Mouse (Mus musculus) liver, adult 2 months (tissue): ENCODE data around the gene Usp22. TPM values are rescaled to one million over a fixed set of nuclear protein-coding genes. Genes with fewer than 3 reads are reported as not detected.

ENCODE experiments used
- DNase-seq: peaks from one replicate; pipeline ENCODE4 v3.0.0-alpha.2; 2011; ENCODE audit warnings: low read depth, low spot score; ENCODE audit errors: extremely low read depth
- H3K27ac ChIP-seq: fragments of 200-500 bp; replicated peaks from 2 replicates; pipeline ENCODE4 v1.5.1; 2012; ENCODE audit warnings: low read depth, mild to moderate bottlenecking, control low read depth, inconsistent platforms, low read length; ENCODE audit not compliant: insufficient read depth
- H3K27me3 ChIP-seq: fragments of 200-500 bp; 2 replicates; pipeline ENCODE4 v1.6.1; 2012; ENCODE audit warnings: mild to moderate bottlenecking, moderate library complexity, low read length, inconsistent platforms; ENCODE audit not compliant: control insufficient read depth, insufficient read depth
- H3K36me3 ChIP-seq: fragments of 200-500 bp; 2 replicates; pipeline ENCODE4 v1.6.1; 2012; ENCODE audit warnings: low read length, inconsistent platforms; ENCODE audit not compliant: control insufficient read depth, insufficient read depth
- H3K4me1 ChIP-seq: fragments of 200-500 bp; 2 replicates; pipeline ENCODE4 v1.6.1; 2011; ENCODE audit warnings: low read length; ENCODE audit not compliant: control insufficient read depth, insufficient read depth
- H3K4me3 ChIP-seq: fragments of 200-500 bp; 2 replicates; pipeline ENCODE4 v1.5.1; 2011; ENCODE audit warnings: low read depth, mild to moderate bottlenecking, control low read depth, low read length, moderate library complexity; ENCODE audit not compliant: insufficient read depth
- H3K79me2 ChIP-seq: fragments of 200-500 bp; 2 replicates; pipeline ENCODE4 v1.6.1; 2012; ENCODE audit warnings: inconsistent platforms, mild to moderate bottlenecking, low read length, moderate library complexity; ENCODE audit not compliant: control insufficient read depth, insufficient read depth
- H3K9ac ChIP-seq: fragments of 200-500 bp; 2 replicates; pipeline ENCODE4 v1.6.1; 2012; ENCODE audit warnings: low read depth, mild to moderate bottlenecking, control low read depth, inconsistent platforms, low read length
- CTCF ChIP-seq: fragments of 200-500 bp; IDR thresholded peaks from 2 replicates; pipeline ENCODE4 v1.5.1; 2011; ENCODE audit warnings: low read depth, low read length, control low read depth
- POLR2A ChIP-seq: fragments of 200-500 bp; IDR thresholded peaks from 2 replicates; pipeline ENCODE4 v1.6.1; 2011; ENCODE audit warnings: low read length, control low read depth; ENCODE audit not compliant: insufficient read depth; ENCODE audit errors: extremely low read depth
- WGBS: fragments of 180-500 bp; shearing (Covaris S2); methylation state at CpG from one replicate; pipeline ENCODE4 v1.1.7; 2018; 5-methylcytosine and 5-hydroxymethylcytosine counted together
- polyA plus RNA-seq: library from polyadenylated mRNA; depleted of rRNA; stranded (reverse); fragments of >200 nt; gene quantifications from 2 replicates; pipeline ENCODE4 v1.2.3, GENCODE M21; 2012
- total RNA-seq: library from RNA; depleted of rRNA; stranded (reverse); fragments of >200 nt; gene quantifications from 2 replicates; pipeline ENCODE4 v1.2.3, GENCODE M21; 2014

Gene Usp22
- total and polyA plus RNA-seq, 2 experiments: 13.6 to 15.7 TPM

DNA sequence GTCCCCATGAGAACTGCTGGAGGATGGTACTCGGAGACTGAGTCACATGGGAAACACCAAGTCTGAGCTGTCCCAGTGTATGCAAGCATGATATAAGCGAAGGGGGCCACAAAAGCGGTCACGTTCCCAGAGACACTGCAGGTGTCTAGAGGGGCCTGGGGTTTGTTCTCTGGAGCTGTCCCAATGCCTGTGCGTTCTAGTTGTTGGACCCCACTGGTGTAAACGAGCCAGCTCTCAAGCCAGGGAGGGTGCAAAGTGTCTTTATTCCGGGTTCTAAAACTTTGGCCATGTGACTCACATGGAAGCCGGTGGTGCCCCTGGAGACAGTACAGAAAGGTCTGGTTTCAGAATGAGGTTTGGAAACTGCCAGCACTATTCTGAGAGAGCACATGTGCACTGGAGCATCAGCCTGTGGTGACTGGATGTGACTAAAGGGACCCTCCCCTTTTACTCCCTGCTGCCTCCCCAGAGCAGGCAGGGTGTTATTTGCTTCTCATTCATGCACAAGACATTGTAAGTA lies 52.0 kb downstream of the Usp22 start:
- no peaks in the 10 kb centered on the region for H3K36me3 ChIP-seq
- no peaks in the 10 kb centered on the region for H3K27me3 ChIP-seq
- 93% methylated on average over 8 of the region's 8 CpGs for WGBS
- no peak overlapping the region for H3K4me3 ChIP-seq
- H3K79me2 ChIP-seq: no peaks in the 10 kb centered on the region
- no peak for DNase-seq
- H3K27ac ChIP-seq: no peak overlapping the region
- H3K9ac ChIP-seq: no peak overlapping the region
- H3K4me1 ChIP-seq: no peaks in the 10 kb centered on the region
- TF ChIP-seq CTCF: no peak
- TF ChIP-seq POLR2A: no peak

DNA sequence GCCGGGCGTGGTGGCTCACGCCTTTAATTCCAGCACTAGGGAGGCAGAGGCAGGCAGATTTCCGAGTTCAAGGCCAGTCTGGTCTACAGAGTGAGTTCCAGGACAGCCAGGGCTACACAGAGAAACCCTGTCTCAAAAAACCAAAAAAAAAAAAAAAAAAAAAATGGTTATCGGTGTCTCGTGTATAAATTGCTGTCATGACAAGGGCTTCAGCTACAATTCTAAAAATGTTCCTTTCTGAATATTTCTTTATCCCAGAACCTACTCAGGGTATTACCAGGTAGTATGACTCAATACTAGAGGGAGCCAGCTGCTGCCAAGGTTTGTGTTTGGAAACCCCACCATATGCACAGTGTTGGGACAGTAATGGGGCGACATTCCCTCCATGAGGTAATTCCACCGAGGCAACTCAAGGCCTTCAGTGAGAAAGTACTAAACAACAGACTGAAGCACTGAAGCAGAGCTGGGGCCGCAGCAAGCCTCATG lies 52.5 kb downstream of the Usp22 start:
- H3K9ac ChIP-seq: no peak overlapping the region
- WGBS: 82% methylated on average over 9 of the region's 9 CpGs
- no peak for DNase-seq
- H3K36me3 ChIP-seq: no peaks in the 10 kb centered on the region
- H3K79me2 ChIP-seq: no peaks in the 10 kb centered on the region
- no peaks in the 10 kb centered on the region for H3K27me3 ChIP-seq
- H3K27ac ChIP-seq: no peak overlapping the region
- no peak overlapping the region for H3K4me3 ChIP-seq
- TF ChIP-seq CTCF (no peak), POLR2A (no peak)
- H3K4me1 ChIP-seq: no peaks in the 10 kb centered on the region

DNA sequence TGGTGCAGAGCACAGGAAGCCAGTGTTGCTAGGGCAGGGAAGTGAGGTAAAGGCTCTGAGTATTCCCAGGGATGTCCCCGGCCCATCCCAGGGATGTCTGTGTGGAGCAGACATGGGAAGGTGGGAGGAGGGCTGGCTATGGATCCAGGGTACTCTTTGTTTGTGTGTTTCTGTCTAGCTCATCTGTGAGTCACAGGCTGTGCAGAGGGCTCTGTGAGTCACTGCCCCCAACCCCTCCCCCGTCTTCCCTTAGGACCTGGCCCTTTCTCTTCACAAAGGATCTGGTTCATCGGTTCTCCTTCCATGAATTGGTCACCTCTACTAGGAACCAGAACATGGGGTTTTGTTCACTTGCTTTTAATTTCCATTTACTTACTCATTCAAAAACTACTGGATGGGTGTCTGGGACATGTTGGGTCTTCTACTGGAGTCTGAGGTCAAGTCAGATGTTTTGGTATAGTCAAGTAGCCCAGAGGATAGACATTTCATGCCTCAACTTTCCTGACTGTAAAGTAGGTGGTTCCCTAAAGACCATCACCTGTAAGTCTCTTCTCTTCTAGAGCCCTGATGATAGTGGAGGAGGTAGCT lies 54.8 kb downstream of the Usp22 start:
- H3K9ac ChIP-seq: no peak overlapping the region
- no peak overlapping the region for H3K4me3 ChIP-seq
- WGBS: 80% methylated on average over 3 of the region's 3 CpGs
- no peaks in the 10 kb centered on the region for H3K79me2 ChIP-seq
- no peaks in the 10 kb centered on the region for H3K36me3 ChIP-seq
- H3K27me3 ChIP-seq: no peaks in the 10 kb centered on the region; the same call in 1 of the 2 replicates
- DNase-seq: no peak
- no peaks in the 10 kb centered on the region for H3K4me1 ChIP-seq
- H3K27ac ChIP-seq: no peak overlapping the region
- TF ChIP-seq POLR2A (no peak), CTCF (no peak)

GRCm38 (mm10) chr11:61116226-61116625 lies 58.6 kb downstream of the Usp22 start:
- Histone ChIP-seq H3K79me2 (no peaks in the 10 kb centered on the region), H3K9ac (no peak overlapping the region), H3K36me3 (no peaks in the 10 kb centered on the region), H3K27me3 (no peaks in the 10 kb centered on the region; the same call in 1 of the 2 replicates), H3K27ac (no peak overlapping the region), H3K4me1 (no peaks in the 10 kb centered on the region), H3K4me3 (no peak overlapping the region)
- 58% methylated on average over 8 of the region's 8 CpGs for WGBS
- DNase-seq: no peak
- TF ChIP-seq POLR2A: no peak
- TF ChIP-seq CTCF: no peak

DNA sequence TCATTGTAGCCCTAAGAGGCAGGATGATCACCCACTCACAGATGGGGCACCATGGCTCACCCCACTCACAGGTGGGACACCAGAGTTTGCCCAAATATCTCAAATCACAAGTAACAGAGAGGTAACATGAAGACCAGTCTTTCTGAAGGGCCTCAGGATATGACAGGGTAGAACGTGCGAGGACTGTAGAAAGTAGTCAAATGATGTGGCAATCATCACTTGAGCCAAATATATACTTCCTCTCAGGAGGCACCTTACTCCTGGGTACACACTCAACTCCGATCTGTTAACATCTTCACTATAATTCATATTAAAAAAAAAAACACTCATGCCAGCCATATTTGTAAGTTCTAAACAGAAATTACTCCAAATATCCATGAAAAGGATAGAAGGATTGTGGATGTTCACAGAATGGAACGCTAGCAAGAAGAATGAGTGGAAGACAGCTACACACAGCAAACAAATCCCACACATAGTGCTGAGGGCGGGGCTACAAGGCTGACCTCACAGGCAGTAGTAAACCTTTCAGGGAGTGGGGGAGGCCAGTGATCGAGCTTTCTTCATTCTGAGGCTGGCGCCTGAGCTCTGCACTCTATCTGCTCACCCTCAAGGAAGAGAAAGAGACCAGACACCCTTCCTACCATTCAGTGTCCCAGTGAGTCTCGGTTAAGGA lies 62.4 kb downstream of the Usp22 start:
- Histone ChIP-seq H3K36me3 (no peaks in the 10 kb centered on the region), H3K79me2 (no peaks in the 10 kb centered on the region), H3K4me3 (no peak overlapping the region), H3K27me3 (no peaks in the 10 kb centered on the region; the same call in 1 of the 2 replicates), H3K9ac (no peak overlapping the region), H3K4me1 (no peaks in the 10 kb centered on the region), H3K27ac (no peak overlapping the region)
- 71% methylated on average over 8 of the region's 8 CpGs for WGBS
- DNase-seq: no peak
- TF ChIP-seq CTCF (no peak), POLR2A (no peak)

- no peak overlapping the region for H3K9ac ChIP-seq
- no peaks in the 10 kb centered on the region for H3K4me1 ChIP-seq
- WGBS: 86% methylated on average over 4 of the region's 4 CpGs
- H3K36me3 ChIP-seq: no peaks in the 10 kb centered on the region
- DNase-seq: no peak
- H3K79me2 ChIP-seq: no peaks in the 10 kb centered on the region
- no peak for TF ChIP-seq POLR2A
- TF ChIP-seq CTCF: no peak
- H3K4me3 ChIP-seq: no peak overlapping the region
- H3K27ac ChIP-seq: no peak overlapping the region
- H3K27me3 ChIP-seq: no peaks in the 10 kb centered on the region; the same call in 1 of the 2 replicates
Measured at GRCm38 (mm10) chr11:61111472-61111871, 63.4 kb downstream of the Usp22 start.
